Mouse (Mus musculus): ENCODE data around the gene Olfr1428.
"Not testable (repeated sequence)": the region's sequence is repeated elsewhere in the genome, so short reads cannot be mapped to it uniquely, and the experiment has no call there.

The Olfr1428 gene

GRCm38 (mm10) chr19:12115797-12116196, at the start of gene Olfr1428:
Gene Olfr1428, minus strand, starts transcription at chr19:12115897.
- DNase-seq (ENCODE audit: low spot score): no peak

GRCm38 (mm10) chr19:12145452-12145851, 29.8 kb upstream of the Olfr1428 start:
- no peak for DNase-seq (ENCODE audit: low spot score)

GRCm38 (mm10) chr19:12143356-12143755, 27.7 kb upstream of the Olfr1428 start:
- no peak for DNase-seq (ENCODE audit: low spot score)

GRCm38 (mm10) chr19:12134289-12134688, 18.6 kb upstream of the Olfr1428 start:
- DNase-seq (ENCODE audit: low spot score): no peak

GRCm38 (mm10) chr19:12123103-12123502, 7.4 kb upstream of the Olfr1428 start, which contains the start of gene Olfr76:
Gene Olfr76, minus strand, starts transcription at chr19:12123203.
- DNase-seq (ENCODE audit: low spot score): no peak

GRCm38 (mm10) chr19:12116464-12116863, 767 bp upstream of the Olfr1428 start:
- no peak for DNase-seq (ENCODE audit: low spot score)

GRCm38 (mm10) chr19:12113807-12114206, 1.9 kb downstream of the Olfr1428 start:
- DNase-seq (ENCODE audit: low spot score): no peak

GRCm38 (mm10) chr19:12104541-12104940, 11.2 kb downstream of the Olfr1428 start:
- DNase-seq (ENCODE audit: low spot score): no peak

GRCm38 (mm10) chr19:12103234-12103633, 12.5 kb downstream of the Olfr1428 start, which contains the start of gene Olfr1427:
Gene Olfr1427, minus strand, starts transcription at chr19:12103334.
- no peak for DNase-seq (ENCODE audit: low spot score)

- DNase-seq (ENCODE audit: low spot score): no peak
These were observed 23.8 kb downstream of the Olfr1428 start, which contains the start of gene Olfr1426 for GRCm38 (mm10) chr19:12091913-12092312. Gene Olfr1426, minus strand, starts transcription at chr19:12092013.

- not testable (repeated sequence) for DNase-seq (ENCODE audit: low spot score)
These were observed 38.1 kb downstream of the Olfr1428 start, which contains the start of gene Olfr1425 for GRCm38 (mm10) chr19:12077631-12078030. Gene Olfr1425, minus strand, starts transcription at chr19:12077731.

- not testable (repeated sequence) for DNase-seq (ENCODE audit: low spot score)
These were observed 46.2 kb downstream of the Olfr1428 start for GRCm38 (mm10) chr19:12069546-12069945.

- not testable (repeated sequence) for DNase-seq (ENCODE audit: low spot score)
These were observed 47.9 kb downstream of the Olfr1428 start for GRCm38 (mm10) chr19:12067806-12068205.

- DNase-seq (ENCODE audit: low spot score): not testable (repeated sequence)
These were observed 53.1 kb downstream of the Olfr1428 start, which contains the start of gene Olfr1424 for GRCm38 (mm10) chr19:12062582-12062981. Gene Olfr1424, minus strand, starts transcription at chr19:12062682.
